Mouse (Mus musculus): ENCODE measurements at regions not wholly inside any gene's neighbourhood (a gene's known extent, or its start where the extent isn't known, plus 50 kb on each side); places are given as distances from the start of the nearest gene placed in this dataset.
A peak's percentile ranks its signal among the peaks of the same experiment; 100 is the strongest.

GRCm38 (mm10) chr14:97170841-97171240 lies 651.9 kb upstream of the Klhl1 start:
- Histone ChIP-seq H3K36me3 (no peaks in the 10 kb centered on the region), H3K9me3 (no peaks in the 10 kb centered on the region), H3K4me2 (no peak overlapping the region), H3K4me3 (no peak overlapping the region), H3K27me3 (no peaks in the 10 kb centered on the region), H3K27ac (no peak overlapping the region), H3K9ac (no peak overlapping the region), H3K4me1 (no peaks in the 10 kb centered on the region)
- WGBS = 76% methylated on average over 2 of the region's 2 CpGs
- ATAC-seq (ENCODE audit: insufficient number of reproducible peaks, insufficient read depth, low FRiP score, low TSS enrichment, low read depth) = no peak

- Histone ChIP-seq H3K36me3 (no peaks in the 10 kb centered on the region), H3K4me1 (no peaks in the 10 kb centered on the region), H3K9ac (no peak overlapping the region), H3K4me3 (no peak overlapping the region), H3K4me2 (no peak overlapping the region), H3K27me3 (no peaks in the 10 kb centered on the region), H3K27ac (no peak overlapping the region), H3K9me3 (no peaks in the 10 kb centered on the region)
- WGBS = 87% methylated on average over 2 of the region's 2 CpGs
- no peak for ATAC-seq (ENCODE audit: insufficient number of reproducible peaks, insufficient read depth, low FRiP score, low TSS enrichment, low read depth)
These were observed 646.9 kb upstream of the Klhl1 start for GRCm38 (mm10) chr14:97165793-97166192.

GRCm38 (mm10) chr14:97148997-97149653 lies 630.2 kb upstream of the Klhl1 start:
- no peak overlapping the region for H3K4me3 ChIP-seq
- H3K4me1 ChIP-seq = no peaks in the 10 kb centered on the region
- H3K9me3 ChIP-seq = no peaks in the 10 kb centered on the region
- H3K36me3 ChIP-seq = no peaks in the 10 kb centered on the region
- no peak overlapping the region for H3K27ac ChIP-seq
- no peaks in the 10 kb centered on the region for H3K27me3 ChIP-seq
- no peak overlapping the region for H3K4me2 ChIP-seq
- 82% methylated on average over 9 of the region's 9 CpGs for WGBS
- H3K9ac ChIP-seq = no peak overlapping the region
- ATAC-seq (ENCODE audit: insufficient number of reproducible peaks, insufficient read depth, low FRiP score, low TSS enrichment, low read depth) = no peak

DNA sequence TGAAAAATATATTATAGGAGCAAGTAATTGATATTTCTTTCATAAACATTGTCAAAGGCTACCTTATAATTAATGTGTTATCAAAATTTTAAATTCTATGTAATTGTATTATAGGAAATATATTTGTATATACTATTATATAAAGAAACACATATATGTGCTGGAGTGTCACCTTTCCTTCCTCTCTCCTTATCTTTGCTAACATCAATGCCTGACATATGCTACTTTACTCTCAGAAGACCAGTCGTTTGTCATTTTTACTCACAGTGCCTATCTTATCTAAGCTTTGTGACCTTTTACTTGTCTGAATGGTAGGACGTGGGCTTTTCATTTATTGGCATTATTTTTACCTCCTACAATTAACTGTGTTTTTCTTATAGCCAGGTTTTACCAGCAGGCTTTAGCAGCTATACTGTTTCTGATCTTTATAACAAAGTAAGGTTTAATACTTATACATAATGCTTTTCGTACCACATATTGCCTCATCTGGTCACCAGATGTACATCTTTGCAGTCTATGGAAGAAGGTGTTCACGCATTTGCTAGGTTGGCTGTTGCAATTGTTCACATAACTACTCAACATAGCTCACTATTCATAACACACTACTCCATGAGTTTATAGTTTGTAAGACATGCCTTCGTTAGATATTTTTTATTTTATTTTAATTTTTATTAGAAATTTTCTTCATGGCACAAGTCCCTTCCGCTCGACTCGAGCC lies 597.2 kb upstream of the Klhl1 start:
- 74% methylated on average over 8 of the region's 8 CpGs for WGBS
- no peaks in the 10 kb centered on the region for H3K36me3 ChIP-seq
- no peak overlapping the region for H3K9ac ChIP-seq
- no peaks in the 10 kb centered on the region for H3K9me3 ChIP-seq
- H3K27me3 ChIP-seq = no peaks in the 10 kb centered on the region
- no peaks in the 10 kb centered on the region for H3K4me1 ChIP-seq
- ATAC-seq (ENCODE audit: insufficient number of reproducible peaks, insufficient read depth, low FRiP score, low TSS enrichment, low read depth) = no peak
- H3K27ac ChIP-seq = no peak overlapping the region
- no peak overlapping the region for H3K4me2 ChIP-seq
- no peak overlapping the region for H3K4me3 ChIP-seq

DNA sequence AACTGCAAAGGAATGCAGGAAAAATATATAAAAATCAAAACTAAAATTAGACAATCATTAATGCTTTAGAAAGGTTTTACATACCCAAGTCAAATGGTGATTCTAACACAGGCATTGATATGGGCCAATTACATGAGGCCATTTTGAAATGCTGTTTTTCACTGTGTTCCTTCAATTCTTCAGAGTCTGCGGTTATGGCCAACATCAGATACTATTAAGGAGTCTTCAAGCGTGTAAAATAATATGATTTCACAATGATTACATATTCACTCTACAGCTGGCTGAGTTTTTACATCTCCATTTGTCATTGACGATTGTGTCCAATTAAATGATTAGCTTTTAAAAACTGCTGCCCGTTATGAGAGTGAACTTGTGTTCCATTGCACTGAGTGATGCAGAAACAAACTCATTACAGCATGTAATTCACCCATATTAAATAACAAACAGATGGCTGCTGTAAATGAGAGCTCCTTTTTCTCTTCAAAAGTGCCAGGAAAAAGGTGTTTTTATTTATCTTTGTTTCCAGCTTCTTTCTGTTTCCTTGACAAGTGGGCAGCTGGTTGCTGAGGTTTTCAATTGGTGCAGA lies 582.3 kb upstream of the Klhl1 start:
- H3K27me3 ChIP-seq = no peaks in the 10 kb centered on the region
- no peaks in the 10 kb centered on the region for H3K36me3 ChIP-seq
- H3K27ac ChIP-seq = no peak overlapping the region
- H3K9ac ChIP-seq = no peak overlapping the region
- H3K9me3 ChIP-seq = no peaks in the 10 kb centered on the region
- no peak for ATAC-seq (ENCODE audit: insufficient number of reproducible peaks, insufficient read depth, low FRiP score, low TSS enrichment, low read depth)
- H3K4me3 ChIP-seq = no peak overlapping the region
- 38% methylated on average over 4 of the region's 4 CpGs for WGBS
- no peak overlapping the region for H3K4me2 ChIP-seq
- no peaks in the 10 kb centered on the region for H3K4me1 ChIP-seq

GRCm38 (mm10) chr14:97093389-97093788 lies 574.5 kb upstream of the Klhl1 start:
- Histone ChIP-seq H3K4me3 (no peak overlapping the region), H3K9me3 (no peaks in the 10 kb centered on the region), H3K27me3 (no peaks in the 10 kb centered on the region), H3K36me3 (no peaks in the 10 kb centered on the region), H3K27ac (no peak overlapping the region), H3K9ac (no peak overlapping the region), H3K4me2 (no peak overlapping the region), H3K4me1 (no peaks in the 10 kb centered on the region)
- WGBS = 92% methylated on average over 7 of the region's 7 CpGs
- ATAC-seq (ENCODE audit: insufficient number of reproducible peaks, insufficient read depth, low FRiP score, low TSS enrichment, low read depth) = no peak

GRCm38 (mm10) chr14:97088863-97089262 lies 570.0 kb upstream of the Klhl1 start:
- Histone ChIP-seq H3K4me3 (no peak overlapping the region), H3K4me2 (no peak overlapping the region), H3K9ac (no peak overlapping the region), H3K36me3 (no peaks in the 10 kb centered on the region), H3K27me3 (no peaks in the 10 kb centered on the region), H3K27ac (no peak overlapping the region), H3K4me1 (no peaks in the 10 kb centered on the region), H3K9me3 (no peaks in the 10 kb centered on the region)
- no peak for ATAC-seq (ENCODE audit: insufficient number of reproducible peaks, insufficient read depth, low FRiP score, low TSS enrichment, low read depth)
- WGBS = 91% methylated on average over 4 of the region's 4 CpGs

GRCm38 (mm10) chr14:97087346-97087745 lies 568.4 kb upstream of the Klhl1 start:
- Histone ChIP-seq H3K4me2 (no peak overlapping the region), H3K4me1 (no peaks in the 10 kb centered on the region), H3K27ac (no peak overlapping the region), H3K9ac (no peak overlapping the region), H3K36me3 (no peaks in the 10 kb centered on the region), H3K27me3 (no peaks in the 10 kb centered on the region), H3K9me3 (no peaks in the 10 kb centered on the region), H3K4me3 (no peak overlapping the region)
- no peak for ATAC-seq (ENCODE audit: insufficient number of reproducible peaks, insufficient read depth, low FRiP score, low TSS enrichment, low read depth)
- 36% methylated on average over 2 of the region's 2 CpGs for WGBS

DNA sequence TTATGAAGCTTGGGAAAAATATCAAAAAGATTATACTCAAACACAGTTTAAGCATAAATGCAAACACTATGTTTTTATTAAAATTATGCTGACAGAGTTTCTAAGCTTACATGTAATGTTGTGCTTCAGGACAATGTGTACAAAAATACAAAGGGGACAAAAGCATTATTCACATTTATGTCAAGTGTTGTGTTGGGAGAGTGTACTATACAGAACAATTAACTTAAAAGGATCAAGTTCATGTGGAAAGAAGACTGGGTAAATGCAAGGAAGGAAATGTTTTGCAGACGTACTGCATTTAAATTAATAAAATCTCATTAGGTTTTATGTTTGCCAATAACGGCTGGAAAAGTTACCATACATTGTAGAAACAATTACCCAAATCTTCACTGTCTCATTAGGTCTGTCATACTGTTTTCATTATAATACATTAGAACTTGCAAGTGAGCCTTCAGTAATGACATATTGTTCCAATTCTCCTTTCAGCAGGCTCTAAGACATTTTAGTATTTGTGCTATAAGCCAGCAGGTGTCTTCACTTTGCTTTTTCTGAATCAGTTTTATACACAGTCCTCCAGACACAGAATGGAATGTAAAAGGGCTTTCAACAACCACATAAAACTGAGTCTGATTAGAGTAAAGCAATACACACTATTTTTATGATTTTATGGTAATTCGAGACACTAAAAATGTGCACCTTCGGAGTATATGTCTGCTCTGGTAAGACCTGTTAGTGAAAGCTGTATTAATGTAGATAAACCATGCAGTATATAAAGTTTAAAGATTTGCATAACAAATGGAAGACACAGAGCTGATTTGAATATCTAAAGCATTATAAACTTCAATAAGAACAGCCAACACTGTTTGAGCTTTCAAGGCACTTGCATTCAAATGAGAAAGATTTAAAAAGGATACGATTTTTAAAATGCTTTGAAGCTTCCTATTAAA lies 567.7 kb upstream of the Klhl1 start:
- H3K9me3 ChIP-seq = no peaks in the 10 kb centered on the region
- H3K9ac ChIP-seq = no peak overlapping the region
- ATAC-seq (ENCODE audit: insufficient number of reproducible peaks, insufficient read depth, low FRiP score, low TSS enrichment, low read depth) = 0 out of 2 replicates have a peak, but pooled peaks have one; percentile 43
- no peaks in the 10 kb centered on the region for H3K4me1 ChIP-seq
- H3K4me2 ChIP-seq = no peak overlapping the region
- H3K27me3 ChIP-seq = no peaks in the 10 kb centered on the region
- H3K36me3 ChIP-seq = no peaks in the 10 kb centered on the region
- WGBS = 36% methylated on average over 5 of the region's 5 CpGs
- H3K4me3 ChIP-seq = no peak overlapping the region
- H3K27ac ChIP-seq = no peak overlapping the region

DNA sequence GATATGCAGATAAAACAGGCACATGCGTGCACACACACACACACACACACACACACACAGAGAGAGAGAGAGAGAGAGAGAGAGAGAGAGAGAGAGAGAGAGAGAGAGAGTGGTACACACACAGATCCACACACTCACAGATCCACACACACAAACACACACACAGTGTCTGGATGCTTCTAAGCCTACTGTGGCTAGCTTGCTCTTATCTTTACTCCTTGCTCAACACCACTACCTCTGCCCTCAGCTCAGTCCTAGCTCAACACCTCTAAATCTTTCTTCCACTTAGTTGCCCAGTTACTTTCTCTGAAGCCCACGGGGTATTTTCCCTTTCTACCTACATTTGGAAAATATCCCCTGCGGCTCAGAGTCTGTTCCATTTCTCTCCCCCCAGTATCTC lies 555.9 kb upstream of the Klhl1 start:
- H3K9me3 ChIP-seq = no peaks in the 10 kb centered on the region
- no peak overlapping the region for H3K4me2 ChIP-seq
- no peak overlapping the region for H3K9ac ChIP-seq
- no peaks in the 10 kb centered on the region for H3K27me3 ChIP-seq
- no peak overlapping the region for H3K4me3 ChIP-seq
- no peak overlapping the region for H3K27ac ChIP-seq
- H3K36me3 ChIP-seq = no peaks in the 10 kb centered on the region
- no peak for ATAC-seq (ENCODE audit: insufficient number of reproducible peaks, insufficient read depth, low FRiP score, low TSS enrichment, low read depth)
- H3K4me1 ChIP-seq = no peaks in the 10 kb centered on the region
- 83% methylated on average over 3 of the region's 3 CpGs for WGBS

GRCm38 (mm10) chr14:97068770-97069169 lies 549.9 kb upstream of the Klhl1 start:
- Histone ChIP-seq H3K4me1 (no peaks in the 10 kb centered on the region), H3K4me3 (no peak overlapping the region), H3K4me2 (no peak overlapping the region), H3K9me3 (no peaks in the 10 kb centered on the region), H3K9ac (no peak overlapping the region), H3K36me3 (no peaks in the 10 kb centered on the region), H3K27ac (no peak overlapping the region), H3K27me3 (no peaks in the 10 kb centered on the region)
- 60% methylated on average over 3 of the region's 3 CpGs for WGBS
- ATAC-seq (ENCODE audit: insufficient number of reproducible peaks, insufficient read depth, low FRiP score, low TSS enrichment, low read depth) = no peak

Data from embryonic facial prominence, embryonic 13.5 days (tissue).